Mouse (Mus musculus) MEL-GATA-1-ER (cell line): Measurements from ENCODE around the gene Camta1.

Source experiments
- DNase-seq: peaks from one replicate; pipeline ENCODE4 v3.0.0-alpha.2; 2012; ENCODE audit warnings: low read depth; ENCODE audit errors: extremely low read depth

The Camta1 gene

DNA sequence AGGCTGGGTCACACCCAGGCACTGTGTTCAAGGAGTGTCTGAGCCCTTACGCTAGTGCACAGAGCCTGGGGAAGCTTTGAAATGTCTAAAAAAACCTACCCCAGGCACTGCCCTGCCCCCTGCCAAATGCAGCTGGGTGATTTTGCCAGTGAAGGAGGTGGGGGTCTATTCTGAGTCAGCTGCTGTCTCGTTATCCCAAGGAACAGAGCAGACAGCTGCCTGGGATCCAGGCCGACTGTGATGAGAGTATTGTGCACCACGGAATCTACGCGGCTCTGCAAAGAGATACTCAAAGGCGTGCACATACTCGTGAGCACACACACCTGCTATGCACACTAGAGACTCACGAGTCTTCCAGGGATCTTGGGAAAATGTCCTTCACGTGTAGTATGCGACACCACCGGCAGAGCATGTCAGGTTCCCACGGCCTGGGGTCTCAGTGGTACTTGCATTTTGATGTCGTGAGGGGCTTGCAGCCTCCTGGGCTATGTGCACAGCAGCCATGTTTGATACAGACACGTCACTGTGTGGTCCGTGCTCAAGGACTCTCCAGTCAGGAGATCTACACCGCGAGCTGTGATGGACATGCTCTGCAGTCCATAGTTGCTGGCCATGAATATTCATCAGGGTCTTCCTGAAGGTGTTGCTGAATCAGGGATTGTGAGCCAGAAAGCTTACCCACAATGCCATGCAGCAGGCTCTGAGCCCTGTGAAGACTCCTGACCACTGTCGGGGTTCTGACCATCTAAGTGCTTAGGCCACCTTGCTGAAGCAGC, 529.4 kb downstream of the Camta1 start:
- no peak for DNase-seq

DNA sequence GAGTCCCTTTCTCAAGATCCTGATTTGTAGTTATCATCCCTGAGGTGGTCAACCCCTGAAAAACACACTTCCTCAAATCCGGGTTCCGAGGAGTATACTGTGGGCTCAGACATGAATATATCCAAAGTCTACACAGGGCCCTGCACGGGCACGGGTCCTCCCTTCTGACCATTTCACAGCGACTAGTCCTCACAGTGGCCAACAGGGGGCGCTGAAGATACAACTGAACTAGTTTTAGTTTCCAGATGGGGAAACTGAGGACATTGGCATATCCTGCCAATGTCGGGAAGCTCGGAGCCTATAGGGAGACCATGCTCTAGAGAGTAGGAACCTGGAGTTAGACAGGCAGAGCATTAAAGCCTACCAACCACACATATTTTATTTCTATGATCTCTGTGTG, 530.7 kb downstream of the Camta1 start:
- no peak for DNase-seq

DNA sequence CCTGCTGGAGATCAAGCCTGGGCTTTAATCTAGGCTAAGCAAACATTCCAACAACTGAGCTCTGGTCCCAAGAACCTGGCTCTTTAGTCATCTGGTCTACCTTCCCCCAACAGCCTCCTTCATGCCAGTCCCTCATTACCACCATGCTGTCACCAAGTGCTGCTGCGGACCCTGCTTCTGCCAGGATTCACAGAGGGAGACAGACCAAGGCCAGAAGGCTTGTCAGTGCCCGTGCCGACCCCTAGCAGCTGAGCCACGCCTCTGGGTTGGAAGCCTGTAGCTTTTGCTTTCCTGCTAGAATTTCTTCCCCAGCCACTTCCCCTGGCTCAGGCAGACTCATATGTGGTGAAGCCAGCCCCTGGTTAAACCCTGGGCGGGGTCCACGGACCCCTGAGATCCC, 533.6 kb downstream of the Camta1 start:
- DNase-seq: no peak

DNA sequence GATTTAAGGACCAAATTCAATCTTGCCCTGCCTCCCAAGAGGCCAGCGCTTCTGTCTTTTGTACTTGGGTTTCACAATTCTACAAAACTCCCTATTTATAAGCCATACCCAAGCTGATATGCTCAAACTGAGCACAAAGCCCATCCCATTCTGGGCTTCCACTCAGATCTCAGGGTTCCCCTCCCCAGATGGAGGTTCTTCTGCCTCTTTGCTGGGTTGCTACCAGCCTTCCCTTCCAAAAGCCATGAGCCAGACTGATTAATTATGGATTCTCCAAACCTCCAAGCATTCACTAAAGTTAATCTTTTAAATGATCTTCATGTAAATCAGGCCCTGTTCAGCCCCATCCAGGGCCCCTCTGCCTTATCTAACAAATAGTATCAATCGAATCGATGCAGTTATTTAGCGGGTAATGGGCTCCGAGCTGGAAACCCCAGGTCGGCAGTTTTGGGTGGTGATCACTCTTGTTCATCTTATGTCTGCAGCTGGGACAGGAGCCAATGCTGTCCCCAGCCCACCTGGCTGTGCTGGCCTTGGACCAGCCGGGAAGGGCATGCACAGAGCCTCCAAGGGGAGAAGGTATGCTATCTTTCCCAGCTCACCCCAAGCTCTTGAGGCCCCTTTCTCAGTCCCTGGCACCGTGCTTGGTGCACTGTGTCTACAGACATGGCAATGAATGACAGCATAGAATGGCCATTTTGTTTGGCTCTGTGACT, 534.5 kb downstream of the Camta1 start:
- no peak for DNase-seq

DNA sequence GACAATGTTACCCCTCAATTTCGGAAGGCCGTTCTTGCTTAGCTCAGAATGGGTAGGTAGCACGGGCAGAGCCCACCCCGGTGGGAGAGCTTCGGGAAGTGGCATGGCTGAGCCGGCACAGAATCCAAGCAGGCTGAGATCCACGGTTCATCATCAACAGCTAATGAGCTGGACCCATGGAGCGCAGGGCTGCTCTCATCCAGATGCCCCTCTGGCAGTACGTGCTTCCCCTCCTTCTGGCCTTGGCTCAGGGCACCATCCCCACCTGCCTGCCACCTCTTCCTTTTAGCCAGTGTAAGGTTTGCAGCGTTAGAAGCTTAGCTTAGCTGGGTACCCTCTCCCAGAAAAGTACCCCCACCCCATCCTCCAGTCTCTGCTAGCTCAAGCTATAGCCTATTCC, 545.2 kb downstream of the Camta1 start:
- DNase-seq: no peak

DNA sequence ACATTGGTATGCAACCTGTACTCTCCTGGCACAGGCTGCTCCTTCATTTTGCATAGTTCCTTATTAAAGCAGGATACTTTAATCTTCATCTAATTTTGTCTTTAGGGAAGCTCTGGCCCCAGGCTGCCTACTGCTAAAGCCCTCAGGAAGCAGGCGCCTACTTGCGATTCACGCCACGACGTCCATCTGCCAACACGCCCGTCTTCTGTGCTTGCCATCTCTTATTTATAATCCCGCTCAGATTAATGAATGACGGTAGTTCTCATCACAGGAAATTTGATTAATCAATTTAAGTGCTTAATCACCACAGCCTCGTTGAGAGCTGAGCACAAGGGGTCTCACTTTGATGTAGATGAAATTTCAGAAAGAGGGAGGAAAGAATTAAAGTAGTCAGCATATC, 546.0 kb downstream of the Camta1 start:
- DNase-seq: no peak

DNA sequence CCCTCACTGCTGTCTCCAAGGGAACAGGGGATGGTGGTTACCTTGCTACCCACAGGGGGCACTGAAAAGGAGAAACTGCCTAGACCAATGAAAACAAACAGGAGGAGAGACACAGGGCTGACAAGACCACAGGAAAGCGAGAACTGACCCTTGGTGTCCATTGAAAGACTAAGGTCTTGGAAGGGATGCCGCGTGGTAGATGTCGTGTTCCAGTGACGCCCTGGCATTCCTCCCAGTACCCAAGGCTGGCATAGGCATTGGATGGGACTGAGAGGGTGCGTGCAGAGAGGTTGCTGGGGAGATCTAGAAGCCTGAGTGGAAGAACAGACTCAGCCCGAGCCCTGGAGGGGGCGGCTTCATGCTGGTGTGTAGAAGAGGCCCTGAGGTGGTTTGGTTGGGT, 550.9 kb downstream of the Camta1 start:
- DNase-seq: no peak

DNA sequence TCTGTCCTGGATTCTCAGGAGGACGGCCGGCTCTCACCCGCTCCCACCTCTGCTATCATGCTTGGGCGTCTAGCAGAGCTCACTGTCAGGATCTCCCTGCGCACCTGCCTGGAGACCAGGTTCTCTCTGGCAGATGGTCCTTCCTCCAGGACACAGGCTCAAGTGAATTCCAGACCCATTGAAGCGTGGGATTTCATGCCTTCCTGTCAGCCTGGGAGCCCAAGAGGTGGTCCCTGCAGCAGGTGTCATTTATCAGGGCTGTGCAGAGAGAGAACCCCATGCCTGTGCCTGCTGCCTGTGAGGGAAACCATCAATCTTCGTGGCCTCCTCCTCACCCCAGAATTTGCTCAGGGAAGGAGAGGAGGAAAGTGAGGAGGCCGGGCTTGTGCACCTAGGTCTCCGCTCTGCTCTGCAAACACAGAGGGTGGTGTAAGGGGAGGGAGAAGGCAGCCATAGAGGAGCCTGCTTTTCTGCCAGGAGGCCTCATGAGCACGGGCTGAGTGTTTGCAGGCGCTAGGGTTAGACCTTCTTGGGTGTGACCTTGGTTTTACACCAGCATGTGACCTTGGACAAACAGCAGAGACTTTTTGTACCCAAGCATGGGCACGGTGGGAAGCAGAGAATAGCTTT, 551.5 kb downstream of the Camta1 start:
- no peak for DNase-seq

DNA sequence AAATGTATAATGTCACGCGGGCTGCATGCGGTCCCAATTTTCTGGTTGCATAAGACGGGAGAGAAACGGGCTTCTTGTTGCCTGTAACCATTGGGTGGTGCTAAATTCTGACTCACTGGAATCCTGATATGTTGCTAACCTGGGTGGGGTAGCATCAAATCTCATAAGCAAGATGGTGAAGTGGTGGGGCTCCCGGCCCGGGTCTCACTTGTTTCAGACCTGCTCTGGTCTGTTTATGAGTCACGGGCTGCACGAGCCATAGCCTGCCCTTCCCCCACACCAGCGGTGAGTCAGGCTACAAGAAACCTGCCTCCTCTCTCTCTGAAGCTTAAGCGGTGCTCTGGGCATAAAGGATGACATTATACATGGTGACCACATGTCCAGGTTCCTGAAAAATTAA, 554.8 kb downstream of the Camta1 start:
- no peak for DNase-seq

DNA sequence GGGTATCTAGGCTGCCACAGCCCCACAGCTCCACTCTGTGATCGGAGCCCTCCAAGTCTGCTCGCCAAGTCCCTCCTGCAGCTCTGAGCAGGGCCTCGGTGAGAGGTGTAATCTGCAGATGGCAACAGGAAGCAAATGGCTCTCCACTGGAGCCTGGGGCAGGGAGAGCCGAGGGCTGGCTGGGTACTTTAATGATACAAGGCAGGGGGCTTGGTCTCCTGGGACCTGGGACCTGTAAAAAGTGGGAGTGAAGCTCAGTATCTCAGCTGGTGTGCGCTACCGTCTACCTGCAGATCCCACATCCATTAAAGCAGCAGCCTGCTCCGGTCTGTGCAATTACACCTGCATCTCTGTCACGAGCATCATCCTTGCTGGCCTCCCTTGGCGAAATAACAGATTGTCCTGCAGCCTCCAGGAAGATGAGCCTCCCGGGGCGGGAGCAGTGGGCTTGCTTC, 555.3 kb downstream of the Camta1 start:
- DNase-seq: no peak

DNA sequence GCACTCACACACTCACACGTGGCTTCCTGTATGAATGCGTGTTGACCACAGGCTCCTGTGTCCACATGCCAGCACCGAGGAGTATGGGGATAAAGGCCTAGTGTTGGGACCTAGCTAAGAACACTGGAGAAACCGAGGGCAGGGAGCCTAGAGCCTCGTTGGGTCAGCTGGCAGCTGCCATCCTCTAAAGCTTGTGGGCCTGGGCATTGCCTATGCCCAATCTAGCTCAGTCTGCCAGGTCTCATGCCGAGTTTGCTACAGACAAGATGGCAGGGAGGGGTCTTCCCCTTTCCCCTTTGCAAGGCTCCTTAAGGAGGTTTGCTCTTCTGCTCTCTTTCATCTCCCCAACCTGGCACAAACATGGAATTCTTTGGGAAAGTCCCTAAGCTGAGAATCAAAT, 555.9 kb downstream of the Camta1 start:
- no peak for DNase-seq

DNA sequence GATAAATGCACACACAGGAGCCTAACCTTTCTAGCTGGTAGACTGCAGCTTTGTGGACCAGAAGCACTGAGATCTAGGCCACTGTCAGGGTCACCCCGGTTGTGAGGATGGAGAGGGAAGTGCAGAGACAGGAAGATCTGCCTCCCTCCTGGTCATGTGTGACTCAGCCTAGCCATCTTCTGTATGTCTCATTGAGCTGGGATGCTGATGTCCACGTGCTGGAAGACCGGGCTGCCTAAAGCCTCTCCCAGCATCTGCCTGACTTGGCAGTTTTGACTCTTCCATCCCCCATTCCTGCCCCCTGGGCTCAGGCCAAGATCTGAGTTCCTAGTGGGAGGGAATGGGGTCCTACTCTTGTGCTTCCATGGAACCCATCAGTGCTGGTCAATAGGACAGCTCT, 557.7 kb downstream of the Camta1 start:
- DNase-seq: no peak

DNA sequence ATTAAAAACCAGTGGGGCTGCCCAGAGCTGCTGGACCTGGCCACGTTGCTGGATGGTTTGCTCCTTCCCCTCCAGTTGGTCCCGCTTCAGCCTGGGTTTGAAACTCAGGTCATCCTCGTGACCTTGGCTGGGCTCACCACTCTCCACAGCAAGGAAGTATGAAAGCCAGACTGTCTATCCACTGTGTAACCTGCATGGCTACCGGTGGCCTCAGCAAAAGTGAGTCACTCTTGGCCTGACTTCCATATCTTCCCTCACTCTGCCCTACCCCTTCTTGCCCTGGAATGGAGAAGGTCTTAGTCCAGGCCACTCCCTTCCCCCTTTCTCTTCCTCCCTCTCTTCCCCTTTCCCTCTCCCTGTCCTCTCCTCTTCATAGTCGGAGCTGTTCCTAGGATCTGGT, 558.2 kb downstream of the Camta1 start:
- no peak for DNase-seq

DNA sequence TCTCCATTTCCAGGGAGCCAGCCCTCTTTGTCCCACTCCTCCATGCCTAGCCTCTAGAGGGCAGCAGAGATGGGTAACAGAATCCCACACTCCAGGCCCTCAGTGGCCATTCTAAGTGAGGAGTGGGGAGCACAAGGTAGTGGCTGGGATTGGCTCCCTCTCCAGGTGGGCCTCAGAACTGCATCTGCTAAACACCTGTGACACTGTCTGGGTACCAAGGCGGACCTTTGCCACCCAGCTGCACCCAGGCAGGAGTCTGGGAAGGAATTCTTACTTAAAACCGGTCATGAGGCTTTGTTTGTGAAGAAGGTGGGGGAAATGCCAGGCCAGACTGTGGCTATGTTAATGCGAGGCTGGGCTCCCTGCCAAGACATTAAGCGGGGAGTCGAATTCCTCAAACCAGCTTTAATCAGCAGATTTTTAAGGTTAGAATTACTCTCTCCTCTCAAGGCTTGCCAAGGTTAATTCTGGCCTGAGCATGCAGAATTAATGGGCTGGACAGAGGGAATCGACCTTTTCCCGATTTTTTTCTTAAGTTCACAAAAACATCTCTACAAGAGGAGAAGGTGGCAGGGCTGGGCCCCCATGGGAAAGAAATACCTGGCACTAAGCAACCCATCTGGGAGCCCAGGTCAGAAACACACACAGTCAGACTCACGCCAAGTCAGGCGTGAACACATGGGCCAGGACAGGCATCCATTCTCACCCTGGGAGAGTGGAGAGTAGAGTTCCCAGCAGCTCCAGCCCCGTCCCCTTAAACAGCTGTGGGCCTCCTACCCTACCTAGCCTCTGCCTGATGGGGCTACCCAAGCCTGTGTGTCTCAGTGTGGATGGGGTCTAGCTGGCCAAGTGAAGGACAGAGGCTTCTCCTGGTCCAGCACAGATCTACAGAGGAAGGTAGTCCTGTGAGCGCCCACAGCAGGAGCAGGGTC, 559.2 kb downstream of the Camta1 start:
- no peak for DNase-seq

DNA sequence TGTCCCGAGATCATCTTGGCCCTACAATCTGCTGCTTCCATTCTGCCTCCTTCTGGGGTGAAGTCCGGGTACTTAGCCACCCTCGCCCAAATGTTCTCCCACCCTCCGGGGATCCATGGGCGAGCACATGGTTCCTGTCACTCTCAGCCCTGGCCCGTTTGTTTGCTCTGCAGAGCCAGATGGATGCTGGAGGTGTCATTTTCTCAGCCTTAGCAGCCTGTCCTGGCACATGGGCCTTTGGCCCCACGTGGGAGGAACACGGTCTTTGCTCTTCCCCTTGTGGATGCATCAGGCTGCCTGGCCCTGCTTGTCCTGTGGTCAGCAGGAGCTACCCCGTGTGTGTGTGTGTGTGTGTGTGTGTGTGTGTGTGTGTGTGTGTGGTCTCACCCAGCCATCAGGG, 560.3 kb downstream of the Camta1 start:
- DNase-seq: no peak

DNA sequence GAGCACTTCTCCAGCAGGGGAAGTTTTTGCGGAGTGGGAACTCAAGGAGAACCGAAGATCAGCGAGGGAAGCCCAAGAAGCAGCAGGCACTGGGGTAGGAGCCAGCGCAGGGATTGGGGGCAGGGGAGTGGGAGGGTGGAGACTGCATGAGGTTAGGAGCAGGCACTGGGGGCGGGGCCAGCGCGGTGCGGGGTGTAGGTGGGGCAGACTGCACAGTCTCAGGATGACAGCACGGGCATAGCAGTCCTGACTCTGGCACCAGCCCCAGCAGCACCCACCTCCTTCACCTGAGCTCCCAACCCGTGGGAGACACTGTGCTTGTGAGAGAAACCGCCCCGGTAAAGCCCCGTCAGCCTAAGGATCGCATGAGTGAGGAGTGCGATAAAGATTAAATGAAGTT, 561.0 kb downstream of the Camta1 start:
- no peak for DNase-seq

DNA sequence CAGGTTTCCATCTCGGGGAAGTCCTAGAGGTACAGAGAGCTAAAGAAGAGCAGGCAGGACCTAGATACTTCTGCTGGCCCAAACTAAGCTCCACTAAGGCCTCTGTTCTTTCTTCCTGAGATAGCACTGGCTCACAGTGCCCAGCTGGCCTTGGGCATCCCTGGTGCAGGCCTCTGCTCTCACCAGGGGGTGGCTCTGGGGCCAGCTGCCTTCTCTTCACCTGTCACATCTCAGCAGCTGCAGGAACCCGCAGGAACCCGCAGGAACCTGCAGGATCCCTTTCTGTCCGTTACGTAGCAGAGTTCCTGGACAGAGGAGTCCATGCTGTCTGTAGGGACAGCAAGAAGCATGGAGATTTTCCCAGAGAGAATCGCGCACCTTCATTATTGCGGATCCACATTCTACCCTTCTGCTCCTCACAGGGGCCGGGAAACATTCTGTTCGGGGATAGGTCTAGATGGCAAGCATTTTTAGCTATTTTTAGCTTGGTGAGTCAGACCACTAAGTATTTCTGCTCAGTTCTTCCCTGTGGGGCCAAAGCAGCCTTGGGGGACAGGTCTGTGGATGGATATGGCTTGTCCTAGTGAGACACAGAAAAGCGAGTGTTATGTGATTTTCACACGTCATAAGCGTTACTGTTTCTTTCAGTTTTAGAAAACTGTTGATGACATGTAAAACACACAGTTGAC, 566.0 kb downstream of the Camta1 start:
- DNase-seq: no peak

DNA sequence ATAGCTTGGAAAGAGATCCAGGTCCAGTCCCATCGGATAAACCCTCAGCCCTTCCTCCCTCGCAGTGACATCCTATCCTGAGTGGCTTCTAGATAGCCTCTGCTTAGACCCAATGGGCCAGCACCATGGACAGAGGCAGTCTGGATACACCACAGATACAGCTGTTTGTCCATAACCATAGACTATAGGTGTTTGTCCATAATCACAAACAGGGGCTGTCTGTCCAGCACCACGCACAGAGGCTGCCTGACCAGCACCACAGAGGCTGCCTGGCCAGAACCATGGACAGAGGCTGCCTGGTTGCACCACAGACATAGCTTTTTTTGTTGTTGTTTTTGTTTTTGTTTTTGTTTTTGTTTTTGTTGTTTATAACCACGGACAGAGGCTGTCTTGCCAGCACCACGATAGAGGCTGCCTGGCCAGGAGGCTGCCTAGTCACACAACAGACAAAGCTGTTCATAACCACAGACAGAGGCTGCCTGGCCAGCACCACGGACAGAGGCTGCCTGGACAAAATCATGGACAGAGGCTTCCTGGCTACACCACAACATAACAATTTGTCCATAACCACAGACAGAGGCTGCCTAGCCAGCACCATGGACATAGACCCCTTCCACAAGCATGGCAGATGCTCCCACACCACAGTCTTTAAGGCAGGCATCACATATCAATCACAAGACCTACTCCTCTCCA, 572.6 kb downstream of the Camta1 start:
- no peak for DNase-seq

DNA sequence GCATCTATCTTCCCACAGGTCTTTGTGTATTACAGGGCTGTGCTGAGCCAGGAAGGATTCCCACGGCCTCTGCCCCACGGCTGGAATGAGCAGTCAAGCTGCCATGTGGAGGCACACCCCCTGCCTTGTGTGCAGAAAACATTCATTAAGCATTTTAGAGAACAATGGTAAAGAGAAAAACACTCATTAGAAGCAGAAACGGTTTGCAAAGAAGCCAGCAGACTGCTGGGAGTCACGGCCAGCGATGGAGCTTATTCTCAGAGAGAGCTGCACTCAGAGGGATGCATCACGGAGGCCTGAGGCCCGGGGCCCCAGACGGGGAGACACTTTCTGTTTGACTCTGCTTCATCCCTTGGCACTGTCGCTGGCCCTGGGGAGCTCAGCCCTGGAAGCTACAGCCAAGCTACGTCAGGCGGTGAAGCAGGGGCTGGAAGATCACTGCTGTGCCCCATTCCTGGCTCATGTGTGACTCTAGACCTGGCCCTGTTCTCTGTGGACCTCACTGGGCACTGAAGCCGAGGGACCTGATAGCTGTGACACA, 575.7 kb downstream of the Camta1 start:
- no peak for DNase-seq

DNA sequence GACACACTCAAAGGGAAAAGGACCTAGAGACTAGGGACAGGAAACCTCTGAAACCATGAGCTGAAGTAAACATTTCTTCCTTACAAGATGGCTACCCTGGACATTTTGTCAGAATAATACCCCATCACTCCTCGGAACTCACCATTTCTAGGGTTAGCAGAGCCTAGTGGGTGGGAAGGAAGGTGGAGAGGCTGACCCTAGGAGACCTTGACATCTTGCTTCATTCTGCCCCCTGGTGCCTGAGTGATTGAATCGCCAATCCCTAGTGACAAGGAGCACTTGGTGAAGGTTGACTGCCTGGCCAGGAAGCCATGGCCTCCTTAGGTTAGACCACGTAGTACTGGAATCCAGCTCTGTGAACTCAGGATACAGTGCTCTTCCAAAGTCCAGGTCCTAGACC, 576.2 kb downstream of the Camta1 start:
- DNase-seq: no peak
